Mouse (Mus musculus): ENCODE data around the gene Ccni. TPM values are rescaled to one million over a fixed set of nuclear protein-coding genes. Genes with fewer than 3 reads are reported as not detected.

Gene Ccni
- polyA plus RNA-seq, 1 experiment from 2014 or later, result 127 TPM

DNA sequence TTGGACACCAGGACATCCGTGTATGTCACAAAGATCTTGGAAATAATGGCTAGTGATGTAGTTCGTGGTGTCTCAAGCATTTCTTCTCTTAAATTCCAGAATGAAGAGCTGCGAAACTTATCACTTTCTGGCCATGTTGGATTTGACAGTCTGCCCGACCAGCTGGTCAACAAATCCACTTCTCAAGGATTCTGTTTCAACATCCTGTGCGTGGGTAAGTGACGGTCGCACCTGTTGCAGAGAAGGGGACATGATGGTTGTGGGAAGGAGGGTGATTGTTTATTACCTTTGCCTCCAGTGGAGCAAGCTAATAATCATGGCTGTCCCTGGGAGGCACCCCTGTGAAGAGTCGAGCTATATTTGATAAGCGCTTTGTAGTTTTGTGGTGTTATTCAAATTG, 66.9 kb downstream of the Ccni start:
- H3K27me3 ChIP-seq (ENCODE audit: control insufficient read depth, insufficient read depth, low read length), result no peaks in the 10 kb centered on the region
- H3K9me3 ChIP-seq (ENCODE audit: control insufficient read depth, low read depth, low read length), result peaks cover 4% of the 10 kb centered on the region; the same call in 1 of the 2 replicates
- ATAC-seq (ENCODE audit: insufficient number of reproducible peaks, insufficient read depth, low FRiP score, low read depth), result no peak
- no peak overlapping the region for H3K4me3 ChIP-seq (ENCODE audit: low read depth, low read length)
- WGBS, result 92% methylated on average over 9 of the region's 9 CpGs
- H3K27ac ChIP-seq (ENCODE audit: low read length), result no peak overlapping the region
- H3K9ac ChIP-seq (replicated peaks; ENCODE audit: low read depth, low read length), result no peak overlapping the region
- peaks cover 27% of the 10 kb centered on the region; the same call in 1 of the 2 replicates for H3K36me3 ChIP-seq (ENCODE audit: control insufficient read depth, insufficient read depth, low read length)
- peaks cover 4% of the 10 kb centered on the region; the same call in 1 of the 2 replicates for H3K4me1 ChIP-seq (ENCODE audit: control insufficient read depth, insufficient read depth, low read length)
- H3K4me2 ChIP-seq (replicated peaks; ENCODE audit: low read depth, low read length), result no peak overlapping the region

DNA sequence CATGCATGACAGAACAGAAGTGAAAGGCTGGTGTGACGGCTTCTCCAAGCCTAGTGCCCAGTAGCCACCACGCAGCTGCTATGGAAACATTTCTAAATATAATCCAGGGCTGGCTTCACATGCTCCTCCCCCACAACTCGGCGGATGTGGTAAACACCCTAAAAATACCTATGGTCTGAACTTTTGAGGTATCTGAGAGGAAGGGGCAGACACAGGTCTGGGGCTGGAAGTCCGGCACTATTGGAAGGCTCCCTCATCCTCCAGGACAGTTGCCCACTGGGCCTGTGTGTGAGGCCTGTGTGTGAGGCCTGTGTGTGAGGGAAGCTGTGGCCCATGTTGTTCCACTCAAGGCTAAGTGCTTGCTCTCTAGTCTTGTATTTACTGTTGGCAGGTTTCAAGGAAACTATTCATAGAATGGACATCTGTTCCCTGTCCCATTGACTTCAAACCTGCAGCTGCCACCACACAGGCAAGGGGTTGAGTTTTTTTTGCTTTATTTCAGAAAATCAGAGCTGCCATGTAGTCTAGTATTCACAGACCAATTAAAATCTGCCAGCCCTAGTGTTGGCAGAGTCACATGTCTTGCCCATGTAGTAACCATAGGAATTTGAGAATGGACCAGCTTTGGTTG, 69.2 kb downstream of the Ccni start:
- no peaks in the 10 kb centered on the region for H3K27me3 ChIP-seq (ENCODE audit: control insufficient read depth, insufficient read depth, low read length)
- ATAC-seq (ENCODE audit: insufficient number of reproducible peaks, insufficient read depth, low FRiP score, low read depth), result no peak
- no peak overlapping the region for H3K4me3 ChIP-seq (ENCODE audit: low read depth, low read length)
- peaks cover 4% of the 10 kb centered on the region; the same call in 1 of the 2 replicates for H3K9me3 ChIP-seq (ENCODE audit: control insufficient read depth, low read depth, low read length)
- peak overlapping the region; percentile 59; the same call in 1 of the 2 replicates for H3K27ac ChIP-seq (ENCODE audit: low read length)
- peaks cover 17% of the 10 kb centered on the region; the same call in 1 of the 2 replicates for H3K36me3 ChIP-seq (ENCODE audit: control insufficient read depth, insufficient read depth, low read length)
- no peak overlapping the region for H3K4me2 ChIP-seq (replicated peaks; ENCODE audit: low read depth, low read length)
- peaks cover 19% of the 10 kb centered on the region for H3K4me1 ChIP-seq (ENCODE audit: control insufficient read depth, insufficient read depth, low read length)
- WGBS, result 53% methylated on average over 5 of the region's 5 CpGs
- H3K9ac ChIP-seq (replicated peaks; ENCODE audit: low read depth, low read length), result no peak overlapping the region

- Histone ChIP-seq H3K4me2 (replicated peaks; ENCODE audit: low read depth, low read length) (no peak overlapping the region), H3K9ac (replicated peaks; ENCODE audit: low read depth, low read length) (no peak overlapping the region), H3K9me3 (ENCODE audit: control insufficient read depth, low read depth, low read length) (peaks cover 4% of the 10 kb centered on the region; the same call in 1 of the 2 replicates), H3K36me3 (ENCODE audit: control insufficient read depth, insufficient read depth, low read length) (peaks cover 13% of the 10 kb centered on the region; the same call in 1 of the 2 replicates), H3K4me3 (ENCODE audit: low read depth, low read length) (no peak overlapping the region), H3K27me3 (ENCODE audit: control insufficient read depth, insufficient read depth, low read length) (no peaks in the 10 kb centered on the region), H3K27ac (ENCODE audit: low read length) (no peak overlapping the region), H3K4me1 (ENCODE audit: control insufficient read depth, insufficient read depth, low read length) (peaks cover 35% of the 10 kb centered on the region)
- WGBS, result 82% methylated on average over 10 of the region's 10 CpGs
- ATAC-seq (ENCODE audit: insufficient number of reproducible peaks, insufficient read depth, low FRiP score, low read depth), result no peak
Observed at GRCm38 (mm10) chr5:93135368-93136107, 70.8 kb downstream of the Ccni start.

- no peak overlapping the region for H3K9ac ChIP-seq (replicated peaks; ENCODE audit: low read depth, low read length)
- no peak for ATAC-seq (ENCODE audit: insufficient number of reproducible peaks, insufficient read depth, low FRiP score, low read depth)
Observed at GRCm38 (mm10) chr5:93133445-93134244, 72.7 kb downstream of the Ccni start.

More at GRCm38 (mm10) chr5:93133445-93134244, 72.7 kb downstream of the Ccni start:
- Histone ChIP-seq H3K27ac (ENCODE audit: low read length) (peak overlapping the region; percentile 17; the same call in 1 of the 2 replicates), H3K4me1 (ENCODE audit: control insufficient read depth, insufficient read depth, low read length) (peaks cover 53% of the 10 kb centered on the region), H3K4me3 (ENCODE audit: low read depth, low read length) (no peak overlapping the region), H3K36me3 (ENCODE audit: control insufficient read depth, insufficient read depth, low read length) (no peaks in the 10 kb centered on the region), H3K27me3 (ENCODE audit: control insufficient read depth, insufficient read depth, low read length) (no peaks in the 10 kb centered on the region), H3K4me2 (replicated peaks; ENCODE audit: low read depth, low read length) (no peak overlapping the region), H3K9me3 (ENCODE audit: control insufficient read depth, low read depth, low read length) (peaks cover 4% of the 10 kb centered on the region; the same call in 1 of the 2 replicates)
- 38% methylated on average over 10 of the region's 10 CpGs for WGBS

Other genes starting within 250 kb of the Ccni start
- 1.4 and 1.5 TPM in 2 replicates for gene Sowahb, start 161.5 kb downstream of the Ccni start, polyA plus RNA-seq (2014; fragmentation: Nextera tagmentation; extraction: Ambion mirVana)
- 176 and 186 TPM in 2 replicates for gene Sept11, start 113.1 kb downstream of the Ccni start, polyA plus RNA-seq (2014; fragmentation: Nextera tagmentation; extraction: Ambion mirVana)
- 2.6 and 2.9 TPM in 2 replicates for gene 2010109A12Rik, start within 50 bp of the Ccni start, polyA plus RNA-seq (2014; fragmentation: Nextera tagmentation; extraction: Ambion mirVana)
- 38.4 and 40.3 TPM in 2 replicates for gene Ccng2, start 60.8 kb upstream of the Ccni start, polyA plus RNA-seq (2014; fragmentation: Nextera tagmentation; extraction: Ambion mirVana)